Mouse (Mus musculus) liver, embryonic 14.5 days (tissue): ENCODE results near the gene Ppm1g.
"Not testable (repeated sequence)": the region's sequence is repeated elsewhere in the genome, so short reads cannot be mapped to it uniquely, and the experiment has no call there.

Experiments
- CTCF ChIP-seq: IDR thresholded peaks from 2 replicates; pipeline ENCODE4 v1.5.1; 2016; ENCODE audit warnings: antibody characterized with exemption, low read depth, control low read depth
- EP300 ChIP-seq: IDR thresholded peaks from 2 replicates; pipeline ENCODE4 v1.6.1; 2016; ENCODE audit warnings: antibody characterized with exemption, low read depth

- not testable (repeated sequence) for TF ChIP-seq CTCF, EP300
These were observed 3.9 kb downstream of the Ppm1g start for GRCm38 (mm10) chr5:31216554-31216953.
